Mouse (Mus musculus): ENCODE measurements around the gene Tmem59l. TPM values are rescaled to one million over a fixed set of nuclear protein-coding genes. Genes with fewer than 3 reads are reported as not detected.

Gene Tmem59l
- not detected for polyA plus RNA-seq (2017; shearing (Covaris generic))

GRCm38 (mm10) chr8:70486941-70487520 is at the start of gene Tmem59l:
TSS of gene Tmem59l (minus strand) at chr8:70487358.

GRCm38 (mm10) chr8:70527512-70528181 is 40.5 kb upstream of the Tmem59l start, which contains the start of the genes Fkbp8 and Kxd1:
TSS of gene Fkbp8 (plus strand) at chr8:70527724.
TSS of gene Kxd1 (minus strand) at chr8:70527956.

GRCm38 (mm10) chr8:70510228-70510915 is 23.2 kb upstream of the Tmem59l start, which contains the start of gene Uba52:
TSS of gene Uba52 (minus strand) at chr8:70510801.

GRCm38 (mm10) chr8:70506328-70507026 is 19.3 kb upstream of the Tmem59l start, which contains the start of gene Rex1bd:
TSS of gene Rex1bd (minus strand) at chr8:70506752.

GRCm38 (mm10) chr8:70492664-70493640 is 5.8 kb upstream of the Tmem59l start, which contains the start of gene Crlf1:
TSS of gene Crlf1 (plus strand) at chr8:70493158.

GRCm38 (mm10) chr8:70476333-70477268 is 10.6 kb downstream of the Tmem59l start, which contains the start of gene Klhl26:
TSS of gene Klhl26 (minus strand) at chr8:70476968.

GRCm38 (mm10) chr8:70439055-70439847 is 47.9 kb downstream of the Tmem59l start, which contains the start of gene Crtc1:
TSS of gene Crtc1 (minus strand) at chr8:70439579.

Other genes with a start within 250 kb of the Tmem59l start
- 1.3 TPM for gene Homer3, start 204.5 kb downstream of the Tmem59l start, polyA plus RNA-seq (2017; shearing (Covaris generic))
- gene Ddx49, start 184.9 kb downstream of the Tmem59l start, polyA plus RNA-seq (2017; shearing (Covaris generic)), result 55.0 TPM
- gene Cope, start 184.8 kb downstream of the Tmem59l start, polyA plus RNA-seq (2017; shearing (Covaris generic)), result 381 TPM
- not detected for gene Cers1, start 171.6 kb downstream of the Tmem59l start, polyA plus RNA-seq (2017; shearing (Covaris generic))
- gene Gdf1, start 157.5 kb downstream of the Tmem59l start, polyA plus RNA-seq (2017; shearing (Covaris generic)), result not detected
- gene Upf1, start 134.1 kb downstream of the Tmem59l start, polyA plus RNA-seq (2017; shearing (Covaris generic)), result 3.1 TPM
- gene Comp, start 113.8 kb downstream of the Tmem59l start, polyA plus RNA-seq (2017; shearing (Covaris generic)), result 0.33 TPM
- gene Crtc1, start 47.8 kb downstream of the Tmem59l start, polyA plus RNA-seq (2017; shearing (Covaris generic)), result 22.8 TPM
- 8.9 TPM for gene Klhl26, start 10.4 kb downstream of the Tmem59l start, polyA plus RNA-seq (2017; shearing (Covaris generic))
- not detected for gene Crlf1, start 5.8 kb upstream of the Tmem59l start, polyA plus RNA-seq (2017; shearing (Covaris generic))
- gene Rex1bd, start 19.4 kb upstream of the Tmem59l start, polyA plus RNA-seq (2017; shearing (Covaris generic)), result 138 TPM
- 1,281 TPM for gene Uba52, start 23.4 kb upstream of the Tmem59l start, polyA plus RNA-seq (2017; shearing (Covaris generic))
- gene Fkbp8, start 40.4 kb upstream of the Tmem59l start, polyA plus RNA-seq (2017; shearing (Covaris generic)), result 424 TPM
- gene Kxd1, start 40.6 kb upstream of the Tmem59l start, polyA plus RNA-seq (2017; shearing (Covaris generic)), result 106 TPM
- gene Ell, start 52.1 kb upstream of the Tmem59l start, polyA plus RNA-seq (2017; shearing (Covaris generic)), result 42.7 TPM
- 48.6 TPM for gene Isyna1, start 107.0 kb upstream of the Tmem59l start, polyA plus RNA-seq (2017; shearing (Covaris generic))
- 12.8 TPM for gene Ssbp4, start 121.5 kb upstream of the Tmem59l start, polyA plus RNA-seq (2017; shearing (Covaris generic))
- 0.57 TPM for gene Lrrc25, start 128.8 kb upstream of the Tmem59l start, polyA plus RNA-seq (2017; shearing (Covaris generic))
- gene Gdf15, start 145.1 kb upstream of the Tmem59l start, polyA plus RNA-seq (2017; shearing (Covaris generic)), result not detected
- 9.7 TPM for gene Pgpep1, start 173.0 kb upstream of the Tmem59l start, polyA plus RNA-seq (2017; shearing (Covaris generic))
- 259 TPM for gene Lsm4, start 185.9 kb upstream of the Tmem59l start, polyA plus RNA-seq (2017; shearing (Covaris generic))
- gene Jund, start 211.6 kb upstream of the Tmem59l start, polyA plus RNA-seq (2017; shearing (Covaris generic)), result 12.8 TPM
- gene Iqcn, start 216.1 kb upstream of the Tmem59l start, polyA plus RNA-seq (2017; shearing (Covaris generic)), result 0.07 TPM
- gene Gm3336, start 231.2 kb upstream of the Tmem59l start, polyA plus RNA-seq (2017; shearing (Covaris generic)), result not detected
- 0.41 TPM for gene Pde4c, start 236.4 kb upstream of the Tmem59l start, polyA plus RNA-seq (2017; shearing (Covaris generic))

Data from CD4-positive, CD25-positive, alpha-beta regulatory T cell, adult 9 weeks (primary cell).